Mouse (Mus musculus): Measurements from ENCODE around the gene Cdh8.

- TF ChIP-seq CTCF (IDR thresholded peaks at IDR 0.05; ENCODE audit: extremely low read depth, insufficient read length, insufficient replicate concordance, low read depth, low read length) (no peak), POLR2A (IDR thresholded peaks at IDR 0.05; ENCODE audit: low read depth, low read length) (no peak)
These were observed 5.2 kb upstream of the Cdh8 start for GRCm38 (mm10) chr8:99421516-99421915.

Measured in small intestine, adult 2 months (tissue).